Mouse (Mus musculus) kidney, embryonic 15.5 days (tissue): Measurements from ENCODE around the gene Igf2bp2. TPM values are rescaled to one million over a fixed set of nuclear protein-coding genes. Genes with fewer than 3 reads are reported as not detected.

Source experiments
- ATAC-seq: fragments of 200-750 bp; cut with Nextera tagmentation; replicated peaks from 2 replicates; pipeline ENCODE4 v1.8.0; 2017; ENCODE audit warnings: moderate TSS enrichment; ENCODE audit not compliant: low FRiP score
- H3K27ac ChIP-seq: fragments of 300-500 bp; sonication (generic); 2 replicates; pipeline ENCODE4 v1.5.1; 2015; ENCODE audit warnings: mild to moderate bottlenecking, inconsistent platforms
- H3K27me3 ChIP-seq: fragments of 300-500 bp; sonication (generic); 2 replicates; pipeline ENCODE4 v1.6.1; 2015; ENCODE audit warnings: inconsistent platforms
- H3K36me3 ChIP-seq: fragments of 300-500 bp; sonication (generic); 2 replicates; pipeline ENCODE4 v1.6.1; 2015; ENCODE audit warnings: inconsistent platforms
- H3K4me1 ChIP-seq: fragments of 300-500 bp; sonication (generic); 2 replicates; pipeline ENCODE4 v1.6.1; 2015; ENCODE audit warnings: inconsistent platforms
- H3K4me2 ChIP-seq: fragments of 300-500 bp; sonication (generic); 2 replicates; pipeline ENCODE4 v1.6.1; 2015; ENCODE audit warnings: moderate library complexity, mild to moderate bottlenecking, inconsistent platforms
- H3K4me3 ChIP-seq: fragments of 300-500 bp; sonication (generic); replicated peaks from 2 replicates; pipeline ENCODE4 v1.5.1; 2015; ENCODE audit warnings: mild to moderate bottlenecking, inconsistent platforms
- H3K9ac ChIP-seq: fragments of 300-500 bp; sonication (generic); 2 replicates; pipeline ENCODE4 v1.6.1; 2015; ENCODE audit warnings: mild to moderate bottlenecking, inconsistent platforms
- H3K9me3 ChIP-seq: fragments of 300-500 bp; sonication (generic); replicated peaks from 2 replicates; pipeline ENCODE4 v1.6.1; 2016; ENCODE audit warnings: inconsistent platforms
- WGBS: fragments of 180-500 bp; shearing (Covaris S2); methylation state at CpG from one replicate; pipeline ENCODE4 v1.1.7; 2015; ENCODE audit warnings: mixed read lengths; 5-methylcytosine and 5-hydroxymethylcytosine counted together
- polyA plus RNA-seq: library from polyadenylated mRNA; unstranded; fragments of >200 nt; fragmentation: Nextera tagmentation; extraction: Ambion mirVana; gene quantifications from 2 replicates; pipeline ENCODE4 v1.2.1, GENCODE M21; 2015

Igf2bp2 gene
- polyA plus RNA-seq, 1 experiment from 2014 or later: 103 TPM

DNA sequence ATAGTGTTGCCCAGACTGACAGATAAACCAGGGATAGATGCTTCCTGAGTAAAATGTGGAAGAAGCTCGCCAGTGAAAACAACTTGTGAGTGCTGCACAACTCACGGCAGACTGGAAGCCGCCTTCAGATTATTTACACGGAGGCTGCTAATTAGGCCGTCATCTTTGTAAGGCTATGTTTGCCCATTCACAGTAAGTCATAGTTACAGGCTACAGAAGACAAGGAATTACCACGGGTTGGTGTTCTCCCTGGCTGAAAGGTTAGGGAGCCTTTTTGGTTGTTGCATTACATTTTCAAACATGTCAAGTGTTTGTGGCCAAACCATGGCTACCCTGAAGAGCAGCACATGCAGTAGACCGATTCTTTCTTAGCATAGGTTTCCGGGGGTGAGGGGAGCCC, 1.3 kb upstream of the Igf2bp2 start:
- peak overlapping the region; percentile 100; the same call in 1 of the 2 replicates for H3K4me3 ChIP-seq
- H3K27me3 ChIP-seq: no peaks in the 10 kb centered on the region
- 50% methylated on average over 8 of the region's 8 CpGs for WGBS

DNA sequence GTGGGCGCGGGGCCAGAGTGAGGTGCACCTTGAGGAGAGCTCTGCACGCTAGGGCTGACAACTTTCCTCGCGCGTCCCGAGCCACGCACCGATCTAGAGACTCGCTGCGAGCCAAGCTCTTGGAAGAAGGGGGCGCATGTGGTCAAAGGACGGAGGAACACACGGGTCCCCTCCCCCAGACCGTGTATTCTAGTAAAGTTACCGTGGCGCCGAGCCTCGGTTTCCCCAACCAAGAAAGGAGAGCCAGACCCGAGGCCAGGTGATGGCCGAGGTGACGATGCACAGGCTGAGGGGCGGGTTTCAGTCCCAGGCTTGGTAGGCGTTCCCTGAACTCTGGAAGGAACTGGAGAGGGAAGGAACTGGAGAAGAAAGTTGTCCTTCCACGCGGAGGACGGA, 355 bp upstream of the Igf2bp2 start:
- peak overlapping the region; percentile 100 for H3K4me3 ChIP-seq
- peak overlapping the region; percentile 89 for H3K4me2 ChIP-seq
- H3K27ac ChIP-seq: peak overlapping the region; percentile 96
- peak; percentile 70 for ATAC-seq
- no peaks in the 10 kb centered on the region for H3K9me3 ChIP-seq
- no peaks in the 10 kb centered on the region for H3K27me3 ChIP-seq
- H3K9ac ChIP-seq: peak overlapping the region; percentile 99
- H3K36me3 ChIP-seq: 0 out of 2 replicates have a peak, but pooled peaks cover 2% of the 10 kb centered on the region
- 0% methylated on average over 27 of the region's 27 CpGs for WGBS
- peaks cover 22% of the 10 kb centered on the region for H3K4me1 ChIP-seq

More for the DNA sequence above, 1.3 kb upstream of the Igf2bp2 start:
- 0 out of 2 replicates have a peak, but pooled peaks cover 3% of the 10 kb centered on the region for H3K36me3 ChIP-seq
- peak overlapping the region; percentile 89 for H3K4me2 ChIP-seq
- no peak overlapping the region for H3K9ac ChIP-seq
- H3K27ac ChIP-seq: no peak overlapping the region
- ATAC-seq: no peak
- peaks cover 18% of the 10 kb centered on the region for H3K4me1 ChIP-seq
- H3K9me3 ChIP-seq: no peaks in the 10 kb centered on the region

DNA sequence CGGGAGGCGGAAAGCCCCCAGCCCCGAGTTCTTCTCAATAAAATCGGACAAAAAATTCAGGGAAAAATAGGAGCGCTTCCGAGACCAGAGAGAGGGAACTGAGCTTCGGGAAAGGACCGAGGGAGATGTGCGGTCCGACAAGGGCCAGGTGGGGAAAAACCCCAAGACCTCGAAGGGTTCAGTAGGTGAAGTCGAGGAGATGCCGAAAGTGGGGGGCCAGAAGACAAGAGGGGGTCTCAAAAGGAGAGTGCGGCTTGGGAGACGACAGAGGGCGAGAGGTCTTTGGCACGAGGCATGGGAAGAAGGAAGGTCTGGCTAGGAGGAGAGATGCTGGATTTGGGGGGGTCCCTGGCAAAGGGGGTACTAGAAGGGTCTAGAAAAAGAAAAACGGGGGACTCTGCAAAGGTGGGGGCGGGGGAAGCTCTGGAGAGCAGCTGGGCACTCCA, 1.0 kb downstream of the Igf2bp2 start:
- H3K27ac ChIP-seq: peak overlapping the region; percentile 96
- under 1% methylated on average over 19 of the region's 19 CpGs for WGBS
- no peaks in the 10 kb centered on the region for H3K9me3 ChIP-seq
- ATAC-seq: peak; percentile 12; the same call in 1 of the 2 replicates
- peak overlapping the region; percentile 100 for H3K4me3 ChIP-seq
- no peaks in the 10 kb centered on the region for H3K27me3 ChIP-seq
- peaks cover 24% of the 10 kb centered on the region for H3K4me1 ChIP-seq
- no peaks in the 10 kb centered on the region for H3K36me3 ChIP-seq
- peak overlapping the region; percentile 89 for H3K4me2 ChIP-seq
- H3K9ac ChIP-seq: peak overlapping the region; percentile 99

DNA sequence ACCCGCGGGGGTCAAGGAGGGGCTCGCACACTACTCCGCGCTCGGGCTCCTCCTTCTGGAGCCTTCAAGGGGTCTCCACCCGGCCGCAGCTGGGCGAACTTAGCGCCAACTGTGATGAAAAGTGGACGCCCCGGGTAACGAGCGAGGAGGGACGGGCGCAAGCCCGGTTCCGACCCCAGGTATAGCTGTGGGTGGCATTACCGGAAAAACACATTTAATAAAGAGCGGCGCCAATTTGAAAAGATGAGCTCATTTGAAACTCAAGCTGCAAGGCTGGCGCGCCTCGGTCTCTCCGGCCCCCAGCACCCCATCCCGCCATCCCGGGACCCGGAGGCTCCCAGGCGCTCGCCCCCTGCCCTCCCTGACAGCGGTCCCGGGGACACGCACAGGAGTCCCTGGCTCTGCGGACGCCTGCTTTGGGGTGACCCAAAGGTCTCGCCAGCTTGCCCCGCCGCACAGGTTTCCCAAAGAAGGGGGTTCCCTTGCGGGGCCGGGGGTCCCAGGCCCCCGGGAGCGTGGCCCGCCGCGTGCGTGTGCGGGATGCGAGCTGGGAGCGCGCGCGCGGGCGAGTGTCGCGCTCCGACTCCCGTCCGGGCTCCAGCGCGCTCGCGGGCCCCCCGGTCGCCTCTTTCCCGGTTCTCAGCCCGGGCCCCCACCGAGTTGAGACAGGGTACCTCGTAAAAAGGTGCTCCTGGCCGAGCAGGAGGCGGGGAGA, 1.6 kb downstream of the Igf2bp2 start:
- H3K9ac ChIP-seq: peak overlapping the region; percentile 99
- no peaks in the 10 kb centered on the region for H3K36me3 ChIP-seq
- peak overlapping the region; percentile 89 for H3K4me2 ChIP-seq
- H3K9me3 ChIP-seq: no peaks in the 10 kb centered on the region
- no peaks in the 10 kb centered on the region for H3K27me3 ChIP-seq
- WGBS: under 1% methylated on average over 66 of the region's 71 CpGs
- peak overlapping the region; percentile 96 for H3K27ac ChIP-seq
- H3K4me3 ChIP-seq: peak overlapping the region; percentile 100
- H3K4me1 ChIP-seq: peaks cover 24% of the 10 kb centered on the region
- 0 out of 2 replicates have a peak, but pooled peaks have one; percentile 38 for ATAC-seq

DNA sequence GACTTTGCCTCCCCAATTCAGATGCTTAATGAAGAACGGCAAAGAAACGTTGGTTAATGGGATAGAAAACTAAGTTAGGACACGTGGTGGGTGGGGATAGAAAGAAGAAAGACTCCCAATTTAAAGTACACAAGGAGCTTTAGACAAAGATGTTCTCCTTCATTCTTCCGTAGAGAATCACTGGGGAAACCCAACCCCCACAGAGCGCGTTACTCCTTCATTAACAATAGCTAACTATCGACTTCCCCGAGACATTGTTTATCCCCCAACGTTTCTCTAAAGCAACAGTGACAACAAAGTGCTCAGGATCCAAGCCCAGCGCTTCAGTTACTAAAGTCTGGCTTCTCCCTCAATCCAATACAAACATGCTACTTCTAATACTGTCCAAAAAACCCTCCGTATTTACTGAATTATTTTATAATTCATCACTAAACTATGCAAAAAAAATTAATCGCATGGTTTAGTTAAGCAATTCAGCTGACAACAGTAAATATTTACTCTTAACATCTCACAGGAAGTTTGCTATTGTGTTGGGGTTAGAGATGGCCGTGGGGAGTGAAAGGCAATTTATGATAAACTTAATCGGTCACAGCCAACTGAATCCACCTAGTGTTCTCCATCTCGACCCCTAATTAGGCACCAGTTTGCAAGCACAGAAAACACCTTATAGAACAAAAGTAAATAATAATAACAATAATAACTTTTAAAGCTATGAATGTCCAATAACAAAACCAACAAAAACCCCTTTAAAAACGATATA, 2.5 kb downstream of the Igf2bp2 start:
- Histone ChIP-seq H3K4me1 (peaks cover 24% of the 10 kb centered on the region), H3K9ac (peak overlapping the region; percentile 99; the same call in 1 of the 2 replicates), H3K27ac (no peak overlapping the region), H3K4me3 (peak overlapping the region; percentile 100), H3K4me2 (peak overlapping the region; percentile 89), H3K27me3 (no peaks in the 10 kb centered on the region), H3K9me3 (no peaks in the 10 kb centered on the region), H3K36me3 (no peaks in the 10 kb centered on the region)
- ATAC-seq: no peak
- under 1% methylated on average over 16 of the region's 16 CpGs for WGBS

DNA sequence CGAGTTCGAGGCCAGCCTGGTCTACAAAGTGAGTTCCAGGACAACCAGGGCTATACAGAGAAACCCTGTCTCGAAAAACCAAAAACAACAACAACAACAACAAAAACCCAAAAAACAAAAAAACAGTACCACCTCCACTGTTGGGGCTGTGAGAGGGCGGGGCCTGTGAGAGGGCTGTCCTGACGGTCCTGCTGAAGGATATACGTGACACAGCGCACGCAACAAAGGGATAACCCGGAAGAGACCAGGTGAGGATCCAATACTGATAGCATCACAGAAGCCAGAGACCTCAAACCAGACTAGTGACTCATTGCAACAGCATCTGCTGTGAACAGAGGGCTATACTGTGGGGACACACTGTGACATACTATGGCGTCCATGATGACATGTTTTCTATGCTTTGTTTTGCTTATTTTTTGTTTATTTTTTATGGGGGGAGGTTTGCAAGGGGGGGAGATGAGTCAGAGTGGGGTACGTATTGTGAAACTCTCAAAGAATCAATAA, 10.1 kb downstream of the Igf2bp2 start:
- 89% methylated on average over 11 of the region's 11 CpGs for WGBS
- ATAC-seq: no peak

DNA sequence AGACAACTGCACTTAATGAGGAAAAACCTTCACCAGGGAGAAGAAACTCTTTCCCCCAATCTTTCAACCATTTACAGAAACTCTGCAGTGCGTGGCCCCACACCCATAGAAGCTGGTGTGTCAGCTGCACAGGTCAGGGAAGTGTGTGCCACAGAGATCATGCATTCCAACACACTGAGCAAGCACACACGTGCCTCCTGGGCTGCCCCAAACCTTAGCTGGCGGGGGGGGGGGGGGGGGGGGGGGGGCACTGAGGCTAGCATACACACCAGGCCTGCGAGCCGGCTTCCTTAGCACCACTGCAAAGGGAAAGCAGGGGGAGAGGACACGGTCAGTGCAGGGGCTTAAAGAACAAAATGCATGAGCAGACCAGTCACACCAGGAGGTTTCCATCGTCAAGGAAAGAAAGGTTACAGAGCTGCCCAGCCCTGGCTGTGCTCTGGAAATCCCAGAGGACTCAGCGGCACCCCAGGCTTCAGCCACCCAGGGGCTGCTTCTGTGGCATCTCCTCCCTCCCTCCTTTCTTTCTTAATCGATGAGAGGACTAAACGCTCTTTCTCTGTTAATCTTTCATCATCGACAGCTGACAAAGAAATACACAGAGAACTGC, 11.3 kb downstream of the Igf2bp2 start:
- no peaks in the 10 kb centered on the region for H3K9me3 ChIP-seq
- no peak overlapping the region for H3K4me3 ChIP-seq
- ATAC-seq: peak; percentile 35
- H3K4me2 ChIP-seq: no peak overlapping the region
- 29% methylated on average over 10 of the region's 11 CpGs for WGBS
- peak overlapping the region; percentile 71 for H3K27ac ChIP-seq
- H3K9ac ChIP-seq: no peak overlapping the region
- peaks cover 39% of the 10 kb centered on the region for H3K4me1 ChIP-seq
- H3K27me3 ChIP-seq: no peaks in the 10 kb centered on the region
- 0 out of 2 replicates have a peak, but pooled peaks cover 2% of the 10 kb centered on the region for H3K36me3 ChIP-seq

More for the DNA sequence above, 10.1 kb downstream of the Igf2bp2 start:
- H3K36me3 ChIP-seq: 0 out of 2 replicates have a peak, but pooled peaks cover 2% of the 10 kb centered on the region
- no peaks in the 10 kb centered on the region for H3K9me3 ChIP-seq
- no peak overlapping the region for H3K27ac ChIP-seq
- H3K27me3 ChIP-seq: no peaks in the 10 kb centered on the region
- H3K4me2 ChIP-seq: no peak overlapping the region
- peaks cover 29% of the 10 kb centered on the region for H3K4me1 ChIP-seq
- no peak overlapping the region for H3K4me3 ChIP-seq
- no peak overlapping the region for H3K9ac ChIP-seq

DNA sequence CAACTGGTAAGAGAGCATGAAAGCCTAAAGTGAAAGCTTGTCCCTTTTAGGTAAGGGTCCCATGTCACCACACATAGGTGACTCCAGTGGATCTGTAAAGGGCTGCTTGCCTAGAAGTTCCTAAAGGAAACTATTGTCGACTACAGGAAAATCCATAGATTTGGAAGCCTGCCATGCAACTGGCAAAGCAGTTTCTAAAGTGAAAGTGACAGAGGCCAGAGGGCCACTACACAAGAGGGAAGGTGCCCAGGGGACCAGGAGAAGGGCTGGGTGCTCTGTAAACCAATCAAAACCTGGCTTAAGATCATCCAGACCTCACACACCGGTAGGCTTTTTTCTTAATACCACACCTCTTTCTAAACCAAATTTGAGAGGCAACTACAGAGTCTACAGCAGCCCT, 12.7 kb downstream of the Igf2bp2 start:
- H3K4me3 ChIP-seq: no peak overlapping the region
- no peaks in the 10 kb centered on the region for H3K27me3 ChIP-seq
- no peak overlapping the region for H3K9ac ChIP-seq
- H3K9me3 ChIP-seq: no peaks in the 10 kb centered on the region
- no peak overlapping the region for H3K4me2 ChIP-seq
- H3K27ac ChIP-seq: no peak overlapping the region
- H3K4me1 ChIP-seq: peaks cover 51% of the 10 kb centered on the region
- 0 out of 2 replicates have a peak, but pooled peaks cover 2% of the 10 kb centered on the region for H3K36me3 ChIP-seq
- WGBS: 51% methylated on average over 2 of the region's 2 CpGs
- ATAC-seq: no peak

DNA sequence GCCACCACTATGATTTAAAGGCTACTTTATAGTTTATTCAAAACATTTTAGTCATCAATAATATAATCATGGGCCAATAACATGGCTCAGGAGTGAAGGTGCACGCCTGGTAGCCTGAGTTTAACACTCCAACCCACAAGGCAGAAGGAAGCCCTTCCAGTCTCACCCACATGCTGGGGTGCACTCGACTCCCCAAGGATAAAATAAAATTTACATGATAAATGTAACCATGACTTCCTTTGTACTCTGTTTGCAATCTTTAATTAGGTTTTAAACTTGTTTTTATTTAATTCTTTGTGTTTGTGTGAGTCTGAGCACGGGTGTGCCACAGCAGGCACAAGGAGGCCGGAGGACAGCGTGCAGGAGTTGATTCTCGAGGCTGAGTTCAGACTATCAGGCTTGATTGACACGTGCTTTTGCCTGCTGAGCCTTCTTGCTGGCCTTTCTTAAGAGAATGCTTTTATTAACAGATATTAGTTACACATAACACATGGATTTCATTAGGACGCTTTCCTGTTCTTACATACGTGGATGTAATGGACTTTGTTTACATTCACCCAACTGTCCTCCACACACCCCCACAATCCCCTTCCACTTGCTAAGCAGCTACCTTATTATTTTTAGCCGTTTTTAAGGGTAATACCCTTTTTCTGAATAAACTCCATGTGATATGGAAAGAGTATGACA, 13.3 kb downstream of the Igf2bp2 start:
- Histone ChIP-seq H3K4me3 (no peak overlapping the region), H3K4me1 (peaks cover 57% of the 10 kb centered on the region), H3K36me3 (0 out of 2 replicates have a peak, but pooled peaks cover 2% of the 10 kb centered on the region), H3K4me2 (no peak overlapping the region), H3K27me3 (no peaks in the 10 kb centered on the region), H3K9ac (no peak overlapping the region), H3K9me3 (no peaks in the 10 kb centered on the region), H3K27ac (no peak overlapping the region)
- no peak for ATAC-seq
- 57% methylated on average over 10 of the region's 10 CpGs for WGBS

DNA sequence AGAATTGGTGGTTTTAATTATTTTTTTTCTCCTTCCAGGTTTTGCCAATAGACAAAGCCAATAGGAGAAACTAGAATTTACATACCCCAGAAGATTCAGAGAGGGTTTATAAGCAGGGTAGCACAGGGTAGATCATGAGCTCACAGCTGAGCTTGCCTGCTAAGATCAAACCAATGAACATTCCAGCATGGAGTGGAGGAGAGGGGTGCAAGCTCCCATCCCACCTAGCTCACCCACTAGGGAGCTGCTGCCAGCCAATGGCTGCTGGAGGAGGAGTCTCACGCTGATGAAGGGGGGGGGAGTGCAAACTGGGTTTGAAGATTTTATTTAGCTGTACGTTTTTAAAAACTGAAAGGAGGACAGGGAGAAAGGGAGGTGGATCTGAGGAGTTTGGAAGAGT, 14.0 kb downstream of the Igf2bp2 start:
- no peaks in the 10 kb centered on the region for H3K9me3 ChIP-seq
- H3K9ac ChIP-seq: no peak overlapping the region
- 33% methylated on average over 2 of the region's 2 CpGs for WGBS
- 0 out of 2 replicates have a peak, but pooled peaks cover 2% of the 10 kb centered on the region for H3K36me3 ChIP-seq
- no peak overlapping the region for H3K27ac ChIP-seq
- peaks cover 56% of the 10 kb centered on the region for H3K4me1 ChIP-seq
- H3K27me3 ChIP-seq: no peaks in the 10 kb centered on the region
- ATAC-seq: no peak
- H3K4me3 ChIP-seq: no peak overlapping the region
- H3K4me2 ChIP-seq: no peak overlapping the region

DNA sequence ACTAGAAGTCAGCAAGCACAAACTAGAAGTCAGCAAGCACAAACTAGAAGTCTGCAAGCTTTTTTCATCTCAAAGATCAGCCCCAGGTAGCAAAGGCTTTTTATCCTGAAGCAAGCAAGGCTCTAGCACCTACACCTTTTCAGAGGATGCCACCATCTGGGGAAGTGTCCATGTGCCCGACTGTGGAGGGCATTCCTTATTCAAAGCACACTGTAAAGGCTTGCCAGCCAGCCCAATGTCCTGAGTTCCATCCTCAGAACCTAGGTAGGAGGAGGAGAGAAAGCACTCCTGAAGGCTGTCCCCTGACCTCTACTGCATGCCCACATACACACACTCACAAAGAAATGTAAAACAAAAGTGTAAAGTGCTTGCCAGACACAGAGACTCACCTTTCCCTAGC, 16.0 kb downstream of the Igf2bp2 start:
- no peaks in the 10 kb centered on the region for H3K27me3 ChIP-seq
- peaks cover 8% of the 10 kb centered on the region for H3K36me3 ChIP-seq
- no peak for ATAC-seq
- H3K4me1 ChIP-seq: peaks cover 44% of the 10 kb centered on the region
- no peak overlapping the region for H3K9ac ChIP-seq
- WGBS: 50% methylated on average over 1 of the region's 1 CpGs
- H3K4me2 ChIP-seq: no peak overlapping the region
- no peaks in the 10 kb centered on the region for H3K9me3 ChIP-seq
- H3K27ac ChIP-seq: no peak overlapping the region
- no peak overlapping the region for H3K4me3 ChIP-seq
